Mouse (Mus musculus) midbrain, embryonic 14.5 days (tissue): Measurements from ENCODE around the gene Fam20a. TPM values are rescaled to one million over a fixed set of nuclear protein-coding genes. Genes with fewer than 3 reads are reported as not detected.

Experiments
- ATAC-seq: fragments of 200-750 bp; cut with Nextera tagmentation; 2 replicates; pipeline ENCODE4 v1.8.0; 2017; ENCODE audit warnings: moderate number of reproducible peaks, moderate library complexity; ENCODE audit not compliant: low FRiP score, low TSS enrichment
- DNase-seq: peaks from one replicate; pipeline ENCODE4 v3.0.0-alpha.2; 2015
- H3K27ac ChIP-seq: fragments of 300-500 bp; sonication (generic); replicated peaks from 2 replicates; pipeline ENCODE4 v1.5.1; 2014; ENCODE audit warnings: mild to moderate bottlenecking, low read depth, low read length, moderate library complexity
- H3K27me3 ChIP-seq: fragments of 300-500 bp; sonication (generic); 2 replicates; pipeline ENCODE4 v1.6.1; 2014; ENCODE audit warnings: low read length, control low read depth, mixed read lengths; ENCODE audit not compliant: control insufficient read depth, insufficient read depth
- H3K36me3 ChIP-seq: fragments of 300-500 bp; sonication (generic); 2 replicates; pipeline ENCODE4 v1.6.1; 2014; ENCODE audit warnings: low read length, control low read depth; ENCODE audit not compliant: control insufficient read depth, insufficient read depth
- H3K4me1 ChIP-seq: fragments of 300-500 bp; sonication (generic); 2 replicates; pipeline ENCODE4 v1.6.1; 2014; ENCODE audit warnings: mild to moderate bottlenecking, antibody characterized with exemption, low read length, control low read depth; ENCODE audit not compliant: control insufficient read depth, insufficient read depth
- H3K4me2 ChIP-seq: fragments of 300-500 bp; sonication (generic); 2 replicates; pipeline ENCODE4 v1.6.1; 2014; ENCODE audit warnings: mild to moderate bottlenecking, low read length, moderate library complexity
- H3K4me3 ChIP-seq: fragments of 300-500 bp; sonication (generic); replicated peaks from 2 replicates; pipeline ENCODE4 v1.5.1; 2014; ENCODE audit warnings: low read depth, low read length
- H3K9ac ChIP-seq: fragments of 300-500 bp; sonication (generic); replicated peaks from 2 replicates; pipeline ENCODE4 v1.6.1; 2014; ENCODE audit warnings: mild to moderate bottlenecking, low read length, moderate library complexity
- H3K9me3 ChIP-seq: fragments of 300-500 bp; sonication (generic); 2 replicates; pipeline ENCODE4 v1.6.1; 2016; ENCODE audit warnings: low read length, control low read depth, mixed read lengths; ENCODE audit not compliant: control insufficient read depth
- WGBS: fragments of 180-500 bp; shearing (Covaris S2); extraction: QIAGEN DNeasy Blood & Tissue Kit; methylation state at CpG from one replicate; pipeline ENCODE4 v1.1.7; 2014; 5-methylcytosine and 5-hydroxymethylcytosine counted together
- polyA plus RNA-seq: library from polyadenylated mRNA; unstranded; fragments of >200 nt; fragmentation: Nextera tagmentation; extraction: Ambion mirVana; gene quantifications from 2 replicates; pipeline ENCODE4 v1.2.1, GENCODE M21; 2014

Gene Fam20a
- polyA plus RNA-seq, 1 experiment from 2014 or later: 3.1 TPM

GRCm38 (mm10) chr11:109719399-109719798 is 2.7 kb downstream of the Fam20a start:
- Histone ChIP-seq H3K4me3 (no peak overlapping the region), H3K36me3 (no peaks in the 10 kb centered on the region), H3K9me3 (no peaks in the 10 kb centered on the region), H3K27ac (no peak overlapping the region), H3K4me1 (peaks cover 13% of the 10 kb centered on the region), H3K9ac (no peak overlapping the region), H3K27me3 (peaks cover 16% of the 10 kb centered on the region), H3K4me2 (no peak overlapping the region)
- 92% methylated on average over 3 of the region's 3 CpGs for WGBS
- ATAC-seq (no peak), DNase-seq (no peak)

GRCm38 (mm10) chr11:109717966-109718895 is 3.8 kb downstream of the Fam20a start:
- H3K4me1 ChIP-seq: peaks cover 13% of the 10 kb centered on the region
- DNase-seq: no peak
- WGBS: 87% methylated on average over 15 of the region's 15 CpGs
- no peak overlapping the region for H3K9ac ChIP-seq
- no peaks in the 10 kb centered on the region for H3K9me3 ChIP-seq
- no peak overlapping the region for H3K4me3 ChIP-seq
- peaks cover 16% of the 10 kb centered on the region for H3K27me3 ChIP-seq
- ATAC-seq: no peak
- no peak overlapping the region for H3K27ac ChIP-seq
- no peaks in the 10 kb centered on the region for H3K36me3 ChIP-seq
- H3K4me2 ChIP-seq: no peak overlapping the region

- Histone ChIP-seq H3K36me3 (no peaks in the 10 kb centered on the region), H3K27me3 (peaks cover 14% of the 10 kb centered on the region), H3K4me2 (no peak overlapping the region), H3K4me3 (no peak overlapping the region), H3K4me1 (peaks cover 13% of the 10 kb centered on the region), H3K27ac (no peak overlapping the region), H3K9ac (no peak overlapping the region), H3K9me3 (no peaks in the 10 kb centered on the region)
- WGBS: 81% methylated on average over 5 of the region's 5 CpGs
- no peak for ATAC-seq
- DNase-seq: no peak
Observed at GRCm38 (mm10) chr11:109717448-109717847, 4.6 kb downstream of the Fam20a start.

GRCm38 (mm10) chr11:109716981-109717380 is 5.1 kb downstream of the Fam20a start:
- no peak for DNase-seq
- WGBS: 78% methylated on average over 7 of the region's 7 CpGs
- H3K27ac ChIP-seq: no peak overlapping the region

GRCm38 (mm10) chr11:109715311-109715781 is 6.7 kb downstream of the Fam20a start:
- WGBS: 92% methylated on average over 12 of the region's 12 CpGs
- Histone ChIP-seq H3K36me3 (no peaks in the 10 kb centered on the region), H3K4me3 (no peak overlapping the region), H3K27ac (no peak overlapping the region), H3K9ac (no peak overlapping the region), H3K4me2 (no peak overlapping the region), H3K4me1 (no peaks in the 10 kb centered on the region), H3K9me3 (no peaks in the 10 kb centered on the region), H3K27me3 (no peaks in the 10 kb centered on the region)
- ATAC-seq (no peak), DNase-seq (no peak)

More at GRCm38 (mm10) chr11:109716981-109717380, 5.1 kb downstream of the Fam20a start:
- Histone ChIP-seq H3K4me1 (peaks cover 8% of the 10 kb centered on the region; the same call in 1 of the 2 replicates), H3K27me3 (peaks cover 11% of the 10 kb centered on the region), H3K4me3 (no peak overlapping the region), H3K9ac (no peak overlapping the region), H3K9me3 (no peaks in the 10 kb centered on the region), H3K36me3 (no peaks in the 10 kb centered on the region), H3K4me2 (no peak overlapping the region)
- ATAC-seq: no peak

- WGBS: 93% methylated on average over 17 of the region's 17 CpGs
- DNase-seq: no peak
- Histone ChIP-seq H3K4me3 (no peak overlapping the region), H3K27ac (no peak overlapping the region), H3K27me3 (no peaks in the 10 kb centered on the region), H3K4me1 (no peaks in the 10 kb centered on the region), H3K36me3 (no peaks in the 10 kb centered on the region), H3K9me3 (no peaks in the 10 kb centered on the region), H3K9ac (no peak overlapping the region), H3K4me2 (no peak overlapping the region)
- ATAC-seq: no peak
Observed at GRCm38 (mm10) chr11:109714341-109715247, 7.5 kb downstream of the Fam20a start.

- H3K4me3 ChIP-seq: no peak overlapping the region
- H3K4me1 ChIP-seq: no peaks in the 10 kb centered on the region
- no peak overlapping the region for H3K4me2 ChIP-seq
- H3K27ac ChIP-seq: no peak overlapping the region
- H3K27me3 ChIP-seq: no peaks in the 10 kb centered on the region
- no peaks in the 10 kb centered on the region for H3K36me3 ChIP-seq
- WGBS: 79% methylated on average over 5 of the region's 5 CpGs
- DNase-seq (no peak), ATAC-seq (no peak)
- H3K9ac ChIP-seq: no peak overlapping the region
- H3K9me3 ChIP-seq: no peaks in the 10 kb centered on the region
Observed at GRCm38 (mm10) chr11:109709501-109709900, 12.6 kb downstream of the Fam20a start.

GRCm38 (mm10) chr11:109708786-109709185 is 13.3 kb downstream of the Fam20a start:
- ATAC-seq: no peak

More at GRCm38 (mm10) chr11:109708786-109709185, 13.3 kb downstream of the Fam20a start:
- Histone ChIP-seq H3K9me3 (no peaks in the 10 kb centered on the region), H3K27ac (no peak overlapping the region), H3K4me2 (no peak overlapping the region), H3K9ac (no peak overlapping the region), H3K4me1 (no peaks in the 10 kb centered on the region), H3K4me3 (no peak overlapping the region), H3K36me3 (no peaks in the 10 kb centered on the region), H3K27me3 (no peaks in the 10 kb centered on the region)
- 93% methylated on average over 4 of the region's 4 CpGs for WGBS
- DNase-seq: no peak
